Mouse (Mus musculus): Measurements from ENCODE around the gene 2010005H15Rik.
"Not testable (repeated sequence)": the region's sequence is repeated elsewhere in the genome, so short reads cannot be mapped to it uniquely, and the experiment has no call there.

DNA sequence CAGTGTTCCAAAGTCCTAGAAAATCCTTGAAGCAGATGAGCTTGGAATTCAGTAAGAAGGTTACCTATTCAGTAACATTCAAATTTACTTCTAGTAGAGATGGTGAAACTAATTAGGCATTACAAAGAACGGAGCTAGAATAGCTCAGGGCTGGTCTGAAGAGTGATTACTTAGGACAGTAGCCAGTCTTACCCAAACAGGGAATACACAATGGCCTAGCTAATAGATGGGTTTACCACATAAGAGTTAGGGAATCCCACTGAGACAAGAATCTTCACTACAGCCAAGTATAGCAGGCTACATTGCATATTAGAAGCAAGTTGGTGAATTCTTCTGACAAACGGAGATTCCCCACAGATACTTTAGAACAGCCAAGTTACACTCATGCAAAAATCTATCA is 15.6 kb upstream of the 2010005H15Rik start:
- TF ChIP-seq CTCF (IDR thresholded peaks at IDR 0.05; ENCODE audit: borderline replicate concordance, insufficient read depth, low read depth, low read length); POLR2A (IDR thresholded peaks at IDR 0.05; ENCODE audit: borderline replicate concordance, insufficient read depth, low read length): not testable (repeated sequence)
